Mouse (Mus musculus) stomach, postnatal 0 days (tissue): ENCODE results near the gene Ulk3.
A peak's percentile ranks its signal among the peaks of the same experiment; 100 is the strongest.

Source experiments
- CTCF ChIP-seq: IDR thresholded peaks from 2 replicates; pipeline ENCODE4 v1.5.1; 2016; ENCODE audit warnings: antibody characterized with exemption, low read depth, mild to moderate bottlenecking, moderate library complexity
- EP300 ChIP-seq: optimal IDR thresholded peaks from 2 replicates; pipeline ENCODE3; 2016; ENCODE audit warnings: antibody characterized with exemption

DNA sequence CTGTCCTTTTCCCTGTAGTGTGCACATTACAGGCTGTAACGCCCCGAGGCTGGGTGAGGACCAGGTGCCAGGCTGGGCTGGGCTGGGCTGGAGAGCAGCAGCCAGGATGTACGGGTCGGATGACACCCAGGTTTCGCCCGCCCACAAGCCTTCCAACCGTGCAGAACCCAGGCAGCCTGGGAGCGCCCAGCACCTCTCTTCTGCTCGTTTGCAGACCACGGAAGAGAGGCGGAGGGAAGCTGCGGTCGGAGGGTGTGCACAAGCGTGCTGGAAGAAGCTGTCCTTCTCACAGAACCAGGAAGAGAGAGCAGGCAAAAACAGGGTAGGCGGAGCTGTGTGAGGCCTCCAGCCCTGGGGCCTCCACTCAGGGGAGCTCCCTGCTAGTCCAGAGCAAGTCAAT, 51.1 kb downstream of the Ulk3 start:
- TF ChIP-seq EP300, result no peak
- 0 out of 2 replicates have a peak, but pooled peaks have one; percentile 1 for TF ChIP-seq CTCF
